Mouse (Mus musculus) T-helper 17 cell (primary cell): ENCODE data around the gene Zfp37.
"Not testable (repeated sequence)": the region's sequence is repeated elsewhere in the genome, so short reads cannot be mapped to it uniquely, and the experiment has no call there.

Experiments used
- in situ Hi-C, 2 experiments: fragments of 300-600 bp; cut with MboI, MseI; formaldehyde crosslinking; loops; 1 replicate in 1 of 2; 2 replicates in 1 of 2; pipeline ENCODE4 v1.15.1; 2025; ENCODE audit warnings: high pct_unique_total_duplicates in 2 of 2

Zfp37 gene

DNA sequence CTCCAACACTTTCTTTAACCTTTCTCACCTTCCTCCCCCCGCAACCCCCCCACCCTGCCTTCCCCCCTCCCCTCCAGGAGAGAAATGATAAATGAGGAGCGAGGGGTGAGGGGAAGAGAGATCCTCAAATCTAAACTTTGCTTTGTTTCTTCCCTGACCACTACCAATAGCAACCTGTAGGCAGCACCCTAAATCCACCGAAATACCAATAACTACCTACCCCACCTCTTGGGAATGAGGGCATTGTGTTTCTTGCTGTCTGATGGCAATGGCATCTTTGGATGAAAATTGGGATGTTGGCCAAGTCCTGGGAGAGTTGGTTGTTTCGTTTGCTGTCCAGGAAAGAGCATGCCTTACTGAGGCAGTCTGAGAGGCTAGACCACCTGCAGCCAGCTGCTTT lies 20.8 kb downstream of the Zfp37 start:
- in situ Hi-C loops: no loop called here

DNA sequence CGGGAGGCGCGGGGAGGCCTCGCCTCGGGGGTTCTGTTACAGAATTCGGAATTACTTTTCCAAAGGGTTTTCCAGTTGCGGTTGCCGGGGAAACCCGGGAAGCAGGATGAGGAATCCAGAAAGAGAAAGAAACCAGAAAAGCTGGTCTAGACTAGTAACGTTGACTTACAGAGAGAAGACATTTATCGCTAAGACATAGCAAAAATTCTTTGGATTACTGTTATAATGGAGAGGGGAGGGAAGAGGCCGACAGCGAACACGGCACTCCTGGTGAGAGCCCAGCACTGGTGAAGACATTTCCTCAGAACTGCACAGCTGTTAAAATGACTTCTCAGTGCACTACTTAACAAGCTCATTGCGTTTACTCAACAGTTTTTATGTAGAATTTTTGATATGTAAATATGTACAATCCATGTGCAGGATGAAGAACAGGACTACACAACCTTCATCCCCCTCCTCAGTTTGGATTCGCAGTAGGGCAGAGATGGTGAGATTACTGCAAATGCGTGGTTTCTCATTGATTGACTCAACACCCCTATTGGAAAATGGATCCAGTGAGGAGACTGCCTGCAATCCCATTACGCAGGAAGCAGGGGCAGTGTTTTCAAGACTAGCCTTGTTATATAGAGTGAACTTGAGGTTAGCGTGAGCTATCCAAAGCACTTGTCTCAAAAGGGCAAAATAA lies 22.0 kb downstream of the Zfp37 start:
- in situ Hi-C loops: loop anchor here in 1 of 2 experiments (10.0 kb wide), 1 partner anchor 1616 kb away; no protein-coding TSS in a partner anchor

DNA sequence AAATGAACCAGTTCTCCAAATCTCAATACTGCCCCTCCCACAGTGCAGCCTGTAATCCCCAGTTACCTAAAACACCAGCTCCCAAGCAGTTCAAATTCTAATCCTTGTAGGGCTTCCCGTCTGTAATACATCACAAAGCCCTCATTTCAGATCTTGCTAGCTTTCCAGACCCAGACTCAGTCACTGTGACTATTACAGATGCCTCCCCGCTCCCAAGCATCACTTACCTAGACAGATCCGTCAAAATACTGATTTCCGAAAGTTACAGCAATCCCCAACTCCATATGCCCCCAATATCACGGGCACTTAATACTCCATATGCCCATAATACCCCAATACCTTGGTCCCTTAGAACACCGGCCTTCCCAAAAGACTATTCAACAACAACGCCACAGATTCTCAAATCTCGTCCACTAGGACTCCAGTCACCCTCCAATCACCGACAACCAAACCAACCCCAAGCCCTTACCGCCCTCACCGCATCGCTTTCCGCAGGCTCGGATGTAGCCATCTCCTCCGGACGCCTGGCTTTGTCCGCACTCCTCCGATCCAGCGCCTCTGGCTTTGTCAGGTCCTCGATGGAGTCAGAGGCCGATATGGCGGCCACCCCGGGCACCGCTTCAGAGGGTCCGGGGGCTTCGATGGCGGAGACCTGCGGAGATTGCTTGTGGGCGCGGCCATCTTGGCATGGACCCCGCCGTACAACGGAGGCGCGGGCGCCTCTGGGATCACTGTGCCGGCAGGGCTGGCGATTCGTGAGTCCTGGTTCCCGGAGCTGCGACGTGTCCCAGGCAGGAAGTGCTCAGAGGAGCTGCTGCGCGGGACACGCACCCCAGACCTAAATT lies 22.8 kb downstream of the Zfp37 start:
- in situ Hi-C loops: loop anchor here in 1 of 2 experiments (10.0 kb wide), 1 partner anchor 1617 kb away; no protein-coding TSS in a partner anchor

DNA sequence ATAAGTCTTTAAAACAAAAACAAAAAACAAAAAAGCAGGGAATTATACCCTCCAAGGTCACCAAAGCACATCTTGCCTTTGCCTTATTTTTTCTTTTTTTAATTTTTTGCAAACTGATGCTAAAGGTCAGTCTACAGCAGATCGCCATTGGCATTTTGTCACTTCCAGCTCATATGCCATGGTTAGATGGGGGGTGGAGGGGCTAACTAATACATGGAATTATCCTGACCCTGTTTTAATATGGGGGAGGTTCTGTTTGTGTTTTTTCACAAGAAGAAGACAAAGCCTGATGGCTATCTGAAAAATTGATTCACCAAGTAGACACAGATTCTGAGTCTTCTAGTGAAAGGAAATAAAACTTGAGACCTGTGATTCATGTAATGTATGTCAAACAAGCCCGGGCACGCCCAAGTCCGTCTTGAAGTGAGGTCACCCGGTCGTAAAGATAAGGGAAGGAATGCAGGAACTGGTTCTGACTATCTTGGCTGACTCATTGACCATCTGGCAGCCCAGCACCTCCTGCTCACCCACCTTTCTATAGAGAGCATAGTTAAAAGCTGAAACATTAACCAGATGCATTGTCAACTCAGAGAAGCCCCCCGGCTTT lies 30.8 kb downstream of the Zfp37 start:
- in situ Hi-C loops: loop anchor here in 1 of 2 experiments (5.0 to 10.0 kb wide), 2 partner anchors 1237 to 1625 kb away; no protein-coding TSS in a partner anchor

DNA sequence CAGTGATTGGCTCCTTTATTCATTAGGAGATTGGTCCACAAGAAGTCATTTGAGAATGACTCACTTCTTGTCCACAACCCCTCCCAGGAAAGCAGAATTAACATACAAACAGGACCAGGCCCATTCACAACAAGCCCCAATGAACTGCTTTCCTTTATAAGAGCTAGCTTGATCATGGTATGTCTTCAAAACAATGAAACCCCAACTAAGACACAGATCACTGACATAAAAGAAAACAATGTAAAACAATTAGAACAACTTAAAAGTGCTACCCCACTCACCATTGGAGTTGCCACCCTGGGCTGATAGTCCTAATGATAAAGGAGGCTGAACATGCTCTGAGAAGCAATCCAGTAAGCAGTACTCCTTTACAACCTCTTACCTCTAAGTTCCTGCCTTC lies 42.1 kb downstream of the Zfp37 start:
- in situ Hi-C loops: no loop called here

DNA sequence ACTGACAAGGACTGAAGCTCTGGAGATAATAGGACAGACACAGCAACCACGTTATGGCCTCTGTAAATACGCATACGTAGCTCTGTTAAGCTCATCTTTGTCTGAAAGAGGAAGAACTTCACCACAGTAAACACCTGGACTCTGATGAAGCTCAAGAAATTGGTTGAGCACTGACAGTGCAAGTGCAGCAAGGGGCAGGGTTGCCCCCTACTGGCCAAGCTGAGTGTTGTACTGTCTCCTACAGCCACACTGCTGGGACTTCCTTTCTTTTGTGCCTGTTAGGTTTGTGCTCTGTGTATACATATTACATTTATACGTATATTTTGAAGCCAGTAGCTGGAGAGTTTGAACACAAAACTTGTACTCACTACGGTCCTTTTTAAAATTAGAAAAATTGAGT lies 53.6 kb downstream of the Zfp37 start:
- in situ Hi-C loops: no loop called here

DNA sequence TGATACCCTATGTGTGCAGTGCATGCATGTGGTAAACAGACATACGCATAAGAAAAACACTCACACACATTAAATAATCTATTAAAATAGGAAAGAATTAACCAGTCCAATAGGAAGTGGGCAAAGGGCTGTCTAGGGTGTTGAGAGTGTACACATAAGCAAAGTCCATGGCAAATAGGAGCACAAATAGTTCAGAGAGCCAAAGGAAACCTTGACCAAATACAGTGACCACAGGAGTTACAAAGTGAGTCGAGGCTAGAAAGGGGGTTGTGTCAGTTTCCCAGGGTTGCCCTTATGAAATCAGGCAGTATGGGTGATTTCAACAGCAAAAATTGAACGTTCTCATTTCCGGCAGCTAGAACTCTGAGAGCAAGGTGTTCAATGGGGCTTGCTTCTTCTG lies 56.4 kb downstream of the Zfp37 start:
- in situ Hi-C loops: no loop called here

DNA sequence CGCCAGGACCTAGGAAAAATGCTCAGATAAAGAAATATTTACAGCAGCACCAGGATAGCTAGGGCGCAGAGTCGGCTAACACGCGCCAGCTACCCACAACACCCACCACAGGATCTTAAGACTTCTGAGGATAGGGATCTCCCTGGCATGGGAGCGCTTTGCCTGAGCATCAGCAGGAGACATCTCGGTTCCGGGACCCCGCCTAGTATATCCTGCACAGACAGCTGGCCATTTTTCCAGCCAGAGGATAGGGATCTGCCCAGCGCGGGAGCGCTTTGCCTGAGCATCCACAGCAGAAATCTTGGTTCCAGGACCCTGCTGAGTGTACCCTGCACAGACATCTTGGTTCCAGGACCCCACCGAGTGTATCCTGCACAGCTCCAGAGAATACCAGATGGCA lies 63.2 kb downstream of the Zfp37 start:
- in situ Hi-C loops: not testable (repeated sequence)

DNA sequence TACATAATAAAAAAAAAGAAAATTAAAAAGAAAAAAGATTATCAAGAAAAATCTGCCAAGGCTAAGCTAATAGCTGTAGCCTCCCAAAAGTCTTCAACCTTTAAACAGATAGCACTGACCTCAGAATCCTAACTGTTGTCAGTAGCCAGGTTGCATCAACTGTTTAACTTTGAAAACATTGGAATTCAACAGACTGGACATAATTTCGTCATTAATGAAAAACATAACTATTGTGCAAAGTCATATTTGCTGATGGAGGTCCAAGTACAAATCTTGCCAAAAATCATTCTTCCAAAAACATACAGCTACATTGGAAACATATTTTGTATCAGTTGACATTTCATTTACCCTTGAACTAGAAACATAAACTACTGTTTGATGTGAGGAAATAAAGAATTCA lies 72.4 kb downstream of the Zfp37 start:
- in situ Hi-C loops: no loop called here

DNA sequence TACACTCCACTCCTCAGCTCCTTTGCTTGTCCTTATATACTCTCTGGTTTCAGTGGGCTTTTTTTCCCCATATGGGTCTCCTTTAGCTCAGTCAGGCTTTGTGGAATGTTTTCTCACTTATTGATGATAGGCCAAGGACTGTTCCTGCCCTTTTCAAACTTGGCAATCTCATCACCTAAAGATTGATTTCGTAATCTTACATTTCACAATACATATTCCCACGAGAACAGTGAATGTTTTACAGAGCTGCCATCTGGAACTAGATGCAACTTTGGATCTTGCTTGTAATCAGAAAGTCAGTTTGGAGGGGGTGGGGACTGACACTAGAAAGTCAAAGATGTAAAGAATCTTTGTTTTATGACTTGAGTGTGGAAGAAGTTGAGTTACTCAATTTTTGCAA lies 80.0 kb downstream of the Zfp37 start, which contains the start of gene Mup21:
Mup21 (minus strand) TSS at position 53 of the 400 bp plus-strand sequence.
- in situ Hi-C loops: no loop called here
